Mouse (Mus musculus) liver, adult 2 months (tissue): ENCODE data around the gene A930018P22Rik. TPM values are rescaled to one million over a fixed set of nuclear protein-coding genes. Genes with fewer than 3 reads are reported as not detected.

Source experiments
- DNase-seq: peaks from one replicate; pipeline ENCODE4 v3.0.0-alpha.2; 2011; ENCODE audit warnings: low read depth, low spot score; ENCODE audit errors: extremely low read depth
- H3K27ac ChIP-seq: fragments of 200-500 bp; replicated peaks from 2 replicates; pipeline ENCODE4 v1.5.1; 2012; ENCODE audit warnings: low read depth, mild to moderate bottlenecking, control low read depth, inconsistent platforms, low read length; ENCODE audit not compliant: insufficient read depth
- H3K27me3 ChIP-seq: fragments of 200-500 bp; 2 replicates; pipeline ENCODE4 v1.6.1; 2012; ENCODE audit warnings: mild to moderate bottlenecking, moderate library complexity, low read length, inconsistent platforms; ENCODE audit not compliant: control insufficient read depth, insufficient read depth
- H3K36me3 ChIP-seq: fragments of 200-500 bp; 2 replicates; pipeline ENCODE4 v1.6.1; 2012; ENCODE audit warnings: low read length, inconsistent platforms; ENCODE audit not compliant: control insufficient read depth, insufficient read depth
- H3K4me1 ChIP-seq: fragments of 200-500 bp; 2 replicates; pipeline ENCODE4 v1.6.1; 2011; ENCODE audit warnings: low read length; ENCODE audit not compliant: control insufficient read depth, insufficient read depth
- H3K4me3 ChIP-seq: fragments of 200-500 bp; 2 replicates; pipeline ENCODE4 v1.5.1; 2011; ENCODE audit warnings: low read depth, mild to moderate bottlenecking, control low read depth, low read length, moderate library complexity; ENCODE audit not compliant: insufficient read depth
- H3K79me2 ChIP-seq: fragments of 200-500 bp; 2 replicates; pipeline ENCODE4 v1.6.1; 2012; ENCODE audit warnings: inconsistent platforms, mild to moderate bottlenecking, low read length, moderate library complexity; ENCODE audit not compliant: control insufficient read depth, insufficient read depth
- H3K9ac ChIP-seq: fragments of 200-500 bp; 2 replicates; pipeline ENCODE4 v1.6.1; 2012; ENCODE audit warnings: low read depth, mild to moderate bottlenecking, control low read depth, inconsistent platforms, low read length
- CTCF ChIP-seq: fragments of 200-500 bp; IDR thresholded peaks from 2 replicates; pipeline ENCODE4 v1.5.1; 2011; ENCODE audit warnings: low read depth, low read length, control low read depth
- POLR2A ChIP-seq: fragments of 200-500 bp; IDR thresholded peaks from 2 replicates; pipeline ENCODE4 v1.6.1; 2011; ENCODE audit warnings: low read length, control low read depth; ENCODE audit not compliant: insufficient read depth; ENCODE audit errors: extremely low read depth
- WGBS: fragments of 180-500 bp; shearing (Covaris S2); methylation state at CpG from one replicate; pipeline ENCODE4 v1.1.7; 2018; 5-methylcytosine and 5-hydroxymethylcytosine counted together
- polyA plus RNA-seq: library from polyadenylated mRNA; depleted of rRNA; stranded (reverse); fragments of >200 nt; gene quantifications from 2 replicates; pipeline ENCODE4 v1.2.3, GENCODE M21; 2012
- total RNA-seq: library from RNA; depleted of rRNA; stranded (reverse); fragments of >200 nt; gene quantifications from 2 replicates; pipeline ENCODE4 v1.2.3, GENCODE M21; 2014

Gene A930018P22Rik
- total and polyA plus RNA-seq, 2 experiments: 0.18 to 0.26 TPM

- 71% methylated on average over 4 of the region's 4 CpGs for WGBS
These were observed 25.5 kb downstream of the A930018P22Rik start for GRCm38 (mm10) chr2:104147910-104148561.

GRCm38 (mm10) chr2:104150608-104151397, 28.2 kb downstream of the A930018P22Rik start:
- Histone ChIP-seq H3K9ac (no peak overlapping the region), H3K4me1 (no peaks in the 10 kb centered on the region), H3K27ac (no peak overlapping the region), H3K36me3 (no peaks in the 10 kb centered on the region), H3K4me3 (no peak overlapping the region), H3K79me2 (no peaks in the 10 kb centered on the region), H3K27me3 (no peaks in the 10 kb centered on the region)
- no peak for TF ChIP-seq POLR2A
- no peak for TF ChIP-seq CTCF
- WGBS: 75% methylated on average over 6 of the region's 6 CpGs
- no peak for DNase-seq

More at GRCm38 (mm10) chr2:104147910-104148561, 25.5 kb downstream of the A930018P22Rik start:
- TF ChIP-seq POLR2A (no peak), CTCF (no peak)
- Histone ChIP-seq H3K79me2 (no peaks in the 10 kb centered on the region), H3K9ac (no peak overlapping the region), H3K27ac (no peak overlapping the region), H3K36me3 (no peaks in the 10 kb centered on the region), H3K27me3 (no peaks in the 10 kb centered on the region), H3K4me3 (no peak overlapping the region), H3K4me1 (no peaks in the 10 kb centered on the region)
- no peak for DNase-seq

- Histone ChIP-seq H3K27ac (no peak overlapping the region), H3K4me1 (no peaks in the 10 kb centered on the region), H3K9ac (no peak overlapping the region), H3K79me2 (no peaks in the 10 kb centered on the region), H3K4me3 (no peak overlapping the region), H3K27me3 (no peaks in the 10 kb centered on the region), H3K36me3 (no peaks in the 10 kb centered on the region)
- TF ChIP-seq POLR2A: no peak
- TF ChIP-seq CTCF: no peak
- DNase-seq: no peak
- WGBS: 70% methylated on average over 4 of the region's 4 CpGs
These were observed 30.8 kb downstream of the A930018P22Rik start for GRCm38 (mm10) chr2:104153345-104153744.

GRCm38 (mm10) chr2:104153876-104154275, 31.3 kb downstream of the A930018P22Rik start:
- Histone ChIP-seq H3K27me3 (no peaks in the 10 kb centered on the region), H3K79me2 (no peaks in the 10 kb centered on the region), H3K4me1 (no peaks in the 10 kb centered on the region), H3K36me3 (no peaks in the 10 kb centered on the region), H3K9ac (no peak overlapping the region), H3K4me3 (no peak overlapping the region), H3K27ac (no peak overlapping the region)
- 80% methylated on average over 3 of the region's 3 CpGs for WGBS
- DNase-seq: no peak
- TF ChIP-seq POLR2A: no peak
- no peak for TF ChIP-seq CTCF

- H3K36me3 ChIP-seq: no peaks in the 10 kb centered on the region
- H3K79me2 ChIP-seq: no peaks in the 10 kb centered on the region
- H3K4me3 ChIP-seq: no peak overlapping the region
- no peak overlapping the region for H3K27ac ChIP-seq
- no peak for DNase-seq
- H3K4me1 ChIP-seq: no peaks in the 10 kb centered on the region
- 90% methylated on average over 4 of the region's 4 CpGs for WGBS
- H3K9ac ChIP-seq: no peak overlapping the region
- TF ChIP-seq CTCF: no peak
- no peak for TF ChIP-seq POLR2A
- no peaks in the 10 kb centered on the region for H3K27me3 ChIP-seq
These were observed 35.3 kb downstream of the A930018P22Rik start for GRCm38 (mm10) chr2:104157831-104158230.

- no peaks in the 10 kb centered on the region for H3K79me2 ChIP-seq
- no peaks in the 10 kb centered on the region for H3K4me1 ChIP-seq
- H3K36me3 ChIP-seq: no peaks in the 10 kb centered on the region
- TF ChIP-seq CTCF: no peak
- TF ChIP-seq POLR2A: no peak
- no peak for DNase-seq
- no peaks in the 10 kb centered on the region for H3K27me3 ChIP-seq
- H3K9ac ChIP-seq: no peak overlapping the region
- no peak overlapping the region for H3K4me3 ChIP-seq
- WGBS: 79% methylated on average over 7 of the region's 7 CpGs
- H3K27ac ChIP-seq: no peak overlapping the region
These were observed 40.8 kb downstream of the A930018P22Rik start for GRCm38 (mm10) chr2:104163418-104163817.
